Mouse (Mus musculus) hindbrain, embryonic 10.5 days (tissue): ENCODE data around the gene Slc6a20b. TPM values are rescaled to one million over a fixed set of nuclear protein-coding genes. Genes with fewer than 3 reads are reported as not detected.

ENCODE experiments used
- polyA plus RNA-seq: library from polyadenylated mRNA; unstranded; fragments of >200 nt; fragmentation: Nextera tagmentation; extraction: Ambion mirVana; gene quantifications from 2 replicates; pipeline ENCODE4 v1.2.1, GENCODE M21; 2016

The Slc6a20b gene
- polyA plus RNA-seq, 1 experiment from 2014 or later, result 0.14 TPM

Other genes starting within 250 kb of the Slc6a20b start
- gene Limd1, start 153.9 kb downstream of the Slc6a20b start, polyA plus RNA-seq, result 49.0 and 53.1 TPM in 2 replicates
- 35.8 and 44.0 TPM in 2 replicates for gene Sacm1l, start 102.8 kb downstream of the Slc6a20b start, polyA plus RNA-seq
- gene Ccr9, start 45.9 kb upstream of the Slc6a20b start, polyA plus RNA-seq, result 0.04 and 0.09 TPM in 2 replicates
- gene Slc6a20a, start 46.3 kb upstream of the Slc6a20b start, polyA plus RNA-seq, result 0.63 and 0.85 TPM in 2 replicates
- 36.6 and 39.0 TPM in 2 replicates for gene Lztfl1, start 85.1 kb upstream of the Slc6a20b start, polyA plus RNA-seq
- gene Cxcr6, start 173.9 kb upstream of the Slc6a20b start, polyA plus RNA-seq, result 0.09 TPM in 1 of 2 replicates, not detected in the other
- 8.5 and 9.4 TPM in 2 replicates for gene Fyco1, start 219.3 kb upstream of the Slc6a20b start, polyA plus RNA-seq
- 0.05 TPM in 1 of 2 replicates, not detected in the other for gene Xcr1, start 229.5 kb upstream of the Slc6a20b start, polyA plus RNA-seq